Mouse (Mus musculus) lung, embryonic 14.5 days (tissue): Measurements from ENCODE around the gene Mef2c. TPM values are rescaled to one million over a fixed set of nuclear protein-coding genes. Genes with fewer than 3 reads are reported as not detected.

Experiments used
- ATAC-seq: fragments of 200-750 bp; cut with Nextera tagmentation; 2 replicates; pipeline ENCODE4 v1.8.0; 2017; ENCODE audit warnings: mild to moderate bottlenecking, moderate TSS enrichment, moderate library complexity; ENCODE audit not compliant: insufficient read depth
- DNase-seq: peaks from one replicate; pipeline ENCODE4 v3.0.0-alpha.2; 2015
- H3K27ac ChIP-seq: fragments of 300-500 bp; sonication (generic); 2 replicates; pipeline ENCODE4 v1.5.1; 2014; ENCODE audit warnings: low read depth, mild to moderate bottlenecking, moderate library complexity
- H3K27me3 ChIP-seq: fragments of 300-500 bp; sonication (generic); 2 replicates; pipeline ENCODE4 v1.6.1; 2014; ENCODE audit warnings: low read length, control low read depth; ENCODE audit not compliant: insufficient read depth
- H3K36me3 ChIP-seq: fragments of 300-500 bp; sonication (generic); 2 replicates; pipeline ENCODE4 v1.6.1; 2014; ENCODE audit warnings: control low read depth; ENCODE audit not compliant: insufficient read depth
- H3K4me1 ChIP-seq: fragments of 300-500 bp; sonication (generic); 2 replicates; pipeline ENCODE4 v1.6.1; 2014; ENCODE audit warnings: antibody characterized with exemption, control low read depth; ENCODE audit not compliant: insufficient read depth
- H3K4me2 ChIP-seq: fragments of 300-500 bp; sonication (generic); 2 replicates; pipeline ENCODE4 v1.6.1; 2014; ENCODE audit warnings: mild to moderate bottlenecking
- H3K4me3 ChIP-seq: fragments of 300-500 bp; sonication (generic); 2 replicates; pipeline ENCODE4 v1.5.1; 2014; ENCODE audit warnings: low read depth, low read length
- H3K9ac ChIP-seq: fragments of 300-500 bp; sonication (generic); 2 replicates; pipeline ENCODE4 v1.6.1; 2014
- H3K9me3 ChIP-seq: fragments of 300-500 bp; sonication (generic); 2 replicates; pipeline ENCODE4 v1.6.1; 2016; ENCODE audit warnings: low read depth, low read length, control low read depth
- CTCF ChIP-seq: IDR thresholded peaks from 2 replicates; pipeline ENCODE4 v1.5.1; 2016; ENCODE audit warnings: antibody characterized with exemption, low read depth
- WGBS: fragments of 180-500 bp; shearing (Covaris S2); extraction: QIAGEN DNeasy Blood & Tissue Kit; methylation state at CpG from one replicate; pipeline ENCODE4 v1.1.7; 2014; 5-methylcytosine and 5-hydroxymethylcytosine counted together
- polyA plus RNA-seq: library from polyadenylated mRNA; unstranded; fragments of >200 nt; fragmentation: Nextera tagmentation; extraction: Ambion mirVana; gene quantifications from 2 replicates; pipeline ENCODE4 v1.2.1, GENCODE M21; 2014

Mef2c gene
- polyA plus RNA-seq, 1 experiment from 2014 or later: 55.9 TPM

DNA sequence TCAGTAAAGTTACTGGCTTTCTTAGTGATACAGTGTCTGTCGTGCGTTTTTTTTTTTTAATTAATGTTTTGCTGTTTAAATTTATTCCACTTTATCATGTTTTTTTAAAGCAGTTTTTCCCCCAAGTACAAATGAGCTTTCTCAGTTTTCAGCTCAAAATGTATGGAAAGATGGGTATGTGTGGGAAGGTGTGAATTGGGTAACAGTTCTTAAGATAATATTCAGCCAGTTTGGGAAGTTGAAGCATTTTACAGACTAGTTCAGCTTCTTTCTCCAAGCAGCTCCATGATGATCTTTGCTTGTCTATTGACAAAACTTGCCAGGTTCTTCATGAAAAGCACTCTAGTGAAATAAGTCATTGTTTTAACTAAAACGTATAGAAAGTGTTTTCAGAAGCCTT lies 163.2 kb downstream of the Mef2c start:
- Histone ChIP-seq H3K9me3 (no peaks in the 10 kb centered on the region), H3K4me1 (no peaks in the 10 kb centered on the region), H3K4me3 (no peak overlapping the region), H3K36me3 (no peaks in the 10 kb centered on the region; the same call in 1 of the 2 replicates), H3K4me2 (no peak overlapping the region), H3K27ac (no peak overlapping the region), H3K9ac (no peak overlapping the region), H3K27me3 (no peaks in the 10 kb centered on the region)
- DNase-seq: no peak
- no peak for TF ChIP-seq CTCF
- 70% methylated on average over 3 of the region's 3 CpGs for WGBS
- ATAC-seq: no peak

DNA sequence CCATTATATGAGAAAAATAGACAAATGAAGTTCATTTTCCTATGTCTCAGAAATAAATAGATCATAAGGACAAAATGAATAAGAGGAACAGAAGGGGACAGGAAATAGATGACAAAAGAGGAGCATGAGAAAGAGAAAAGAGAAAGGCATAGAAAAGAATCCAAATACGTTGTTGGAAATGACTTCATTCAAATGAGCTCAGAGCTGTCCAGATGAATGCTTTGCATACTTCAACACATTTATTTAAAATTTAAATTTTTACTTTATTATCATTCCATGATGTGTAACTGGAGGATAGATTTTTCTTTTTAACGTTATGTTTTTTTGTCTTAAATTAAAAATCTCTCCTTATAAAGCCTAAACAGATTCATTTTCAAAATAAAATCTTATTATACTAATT lies 203.8 kb downstream of the Mef2c start:
- no peak overlapping the region for H3K27ac ChIP-seq
- TF ChIP-seq CTCF: no peak
- ATAC-seq (no peak), DNase-seq (no peak)
- no peaks in the 10 kb centered on the region for H3K4me1 ChIP-seq
- no peaks in the 10 kb centered on the region for H3K36me3 ChIP-seq
- no peak overlapping the region for H3K4me3 ChIP-seq
- no peaks in the 10 kb centered on the region for H3K9me3 ChIP-seq
- peaks cover 10% of the 10 kb centered on the region for H3K27me3 ChIP-seq
- H3K9ac ChIP-seq: no peak overlapping the region
- WGBS: 64% methylated on average over 2 of the region's 2 CpGs
- no peak overlapping the region for H3K4me2 ChIP-seq

DNA sequence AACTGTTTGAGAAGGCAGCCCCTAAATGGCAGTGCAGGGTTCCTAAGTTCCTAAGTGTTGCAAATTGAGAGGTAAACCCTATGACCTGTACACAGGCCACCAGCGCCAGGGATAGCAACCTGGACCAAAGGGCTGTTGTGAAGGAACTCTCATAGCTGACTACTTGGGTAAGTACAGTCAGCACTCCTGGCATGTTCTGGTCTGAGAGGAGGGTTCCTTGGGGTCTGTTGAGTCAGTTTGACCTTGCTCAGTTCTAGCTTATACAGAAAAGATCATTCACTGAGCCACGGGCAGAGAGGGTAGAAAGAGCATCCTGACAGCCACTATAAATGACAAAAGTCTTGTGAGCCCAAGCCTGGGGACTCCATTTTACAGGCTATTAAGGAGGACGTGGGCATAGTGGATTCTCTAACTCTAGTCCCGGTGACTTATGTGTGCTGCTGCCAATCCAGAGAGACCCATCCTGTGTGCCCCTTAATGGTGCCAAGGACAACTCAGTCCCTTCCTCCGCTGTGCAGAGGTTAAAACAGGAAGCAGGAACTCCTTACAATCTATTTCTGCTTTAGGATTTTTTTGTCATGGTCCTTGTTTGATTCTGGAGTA lies 209.0 kb downstream of the Mef2c start:
- Histone ChIP-seq H3K4me1 (no peaks in the 10 kb centered on the region), H3K36me3 (no peaks in the 10 kb centered on the region), H3K4me3 (no peak overlapping the region), H3K9me3 (no peaks in the 10 kb centered on the region), H3K4me2 (no peak overlapping the region), H3K27ac (no peak overlapping the region), H3K27me3 (peaks cover 62% of the 10 kb centered on the region), H3K9ac (no peak overlapping the region)
- WGBS: 21% methylated on average over 5 of the region's 5 CpGs
- no peak for TF ChIP-seq CTCF
- DNase-seq: no peak
- no peak for ATAC-seq

GRCm38 (mm10) chr13:83713661-83714291 lies 209.9 kb downstream of the Mef2c start:
- Histone ChIP-seq H3K27me3 (peaks cover 71% of the 10 kb centered on the region), H3K4me2 (no peak overlapping the region), H3K4me1 (no peaks in the 10 kb centered on the region), H3K9ac (no peak overlapping the region), H3K9me3 (no peaks in the 10 kb centered on the region), H3K4me3 (no peak overlapping the region), H3K36me3 (no peaks in the 10 kb centered on the region), H3K27ac (no peak overlapping the region)
- DNase-seq (no peak), ATAC-seq (no peak)
- 3% methylated on average over 19 of the region's 19 CpGs for WGBS
- no peak for TF ChIP-seq CTCF

- Histone ChIP-seq H3K36me3 (no peaks in the 10 kb centered on the region), H3K4me3 (peak overlapping the region; percentile 10; the same call in 1 of the 2 replicates), H3K27ac (no peak overlapping the region), H3K9ac (no peak overlapping the region), H3K4me2 (peak overlapping the region; percentile 34), H3K27me3 (peaks cover 80% of the 10 kb centered on the region), H3K4me1 (no peaks in the 10 kb centered on the region), H3K9me3 (no peaks in the 10 kb centered on the region)
- peak; percentile 96 for TF ChIP-seq CTCF
- DNase-seq (peak; percentile 89), ATAC-seq (peak; percentile 80; the same call in 1 of the 2 replicates)
- 1% methylated on average over 22 of the region's 22 CpGs for WGBS
These were observed 210.9 kb downstream of the Mef2c start for GRCm38 (mm10) chr13:83714466-83715307.

DNA sequence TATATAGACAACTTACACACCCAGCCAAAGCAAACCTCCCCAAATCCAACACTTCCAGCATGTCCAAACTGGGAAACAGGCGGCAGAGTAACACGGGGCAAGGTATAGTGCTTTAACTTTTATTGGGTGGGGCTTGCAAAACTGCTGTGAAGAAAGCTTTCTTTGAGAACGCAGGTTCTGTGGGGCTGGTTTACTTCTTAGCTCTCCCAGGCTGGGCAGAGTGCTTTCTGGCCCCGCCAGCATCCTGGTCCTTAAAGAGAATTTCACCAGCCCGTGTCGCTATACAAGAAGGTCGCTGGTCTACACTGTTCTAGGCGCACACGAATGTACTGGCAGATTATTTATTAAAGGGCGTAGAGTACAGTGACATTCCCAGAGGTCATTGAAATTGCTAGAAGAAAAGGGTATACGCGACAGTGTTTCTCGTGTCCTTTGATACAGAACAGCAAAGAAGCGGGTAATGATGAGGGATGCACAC lies 211.5 kb downstream of the Mef2c start:
- no peaks in the 10 kb centered on the region for H3K36me3 ChIP-seq
- peaks cover 87% of the 10 kb centered on the region for H3K27me3 ChIP-seq
- no peaks in the 10 kb centered on the region for H3K4me1 ChIP-seq
- DNase-seq (no peak), ATAC-seq (peak; percentile 57; the same call in 1 of the 2 replicates)
- TF ChIP-seq CTCF: no peak
- WGBS: 4% methylated on average over 14 of the region's 14 CpGs
- no peak overlapping the region for H3K9ac ChIP-seq
- no peaks in the 10 kb centered on the region for H3K9me3 ChIP-seq
- peak overlapping the region; percentile 34 for H3K4me2 ChIP-seq
- peak overlapping the region; percentile 10; the same call in 1 of the 2 replicates for H3K4me3 ChIP-seq
- H3K27ac ChIP-seq: no peak overlapping the region

GRCm38 (mm10) chr13:83715971-83716615 lies 212.3 kb downstream of the Mef2c start:
- ATAC-seq: no peak
- peaks cover 94% of the 10 kb centered on the region for H3K27me3 ChIP-seq
- 4% methylated on average over 27 of the region's 27 CpGs for WGBS
- H3K4me1 ChIP-seq: no peaks in the 10 kb centered on the region
- H3K27ac ChIP-seq: no peak overlapping the region
- no peak for DNase-seq
- H3K9me3 ChIP-seq: no peaks in the 10 kb centered on the region
- no peak overlapping the region for H3K9ac ChIP-seq
- no peaks in the 10 kb centered on the region for H3K36me3 ChIP-seq
- H3K4me2 ChIP-seq: no peak overlapping the region
- no peak overlapping the region for H3K4me3 ChIP-seq
- TF ChIP-seq CTCF: no peak
